22 mouse cellular contexts compared by ENCODE assay signal in the genomic region with DNA sequence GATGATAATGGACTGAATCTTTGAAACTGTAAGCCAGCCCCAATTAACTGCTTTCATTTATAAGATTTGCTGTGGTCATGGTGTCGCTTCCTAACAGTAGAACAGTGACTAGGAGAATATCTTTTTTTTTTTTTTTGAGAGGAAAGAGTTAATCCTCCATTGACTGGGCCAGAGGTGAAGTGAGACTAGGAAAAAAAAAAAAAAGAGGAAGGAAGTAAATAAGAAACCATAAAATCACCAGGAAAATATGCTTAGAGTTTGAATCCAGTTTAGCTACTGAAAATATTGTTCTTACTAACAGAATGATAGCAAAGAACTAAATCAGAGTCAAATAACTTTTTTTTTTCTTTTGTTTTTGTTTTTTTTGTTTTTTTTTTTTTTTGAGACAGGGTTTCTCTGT.
"Had no signal": no experiment of that assay in that cellular context is flagged by ENCODE, and none has a peak within 500 bp of the region (broad histone marks: within the 10 kb centered on the region; RNA-seq: fewer than 3 reads in every experiment).

No protein-coding gene starts in this region.

- H3K9ac ChIP-seq: limb, embryonic 12.5 days; limb, embryonic 15.5 days; liver, embryonic 14.5 days; liver, postnatal 0 days; lung, embryonic 14.5 days; midbrain, embryonic 13.5 days; neural tube, embryonic 13.5 days had no signal

- H3K27ac ChIP-seq: limb, embryonic 12.5 days; limb, embryonic 15.5 days; liver, embryonic 14.5 days; midbrain, embryonic 10.5 days; midbrain, embryonic 13.5 days; neural tube, embryonic 13.5 days had no signal

- H3K4me3 ChIP-seq: limb, embryonic 12.5 days; limb, embryonic 15.5 days; megakaryocyte, embryonic 14.5 days; midbrain, embryonic 10.5 days; midbrain, embryonic 13.5 days; myocyte; neural tube, embryonic 13.5 days had no signal

- H3K4me1 ChIP-seq: limb, embryonic 12.5 days; limb, embryonic 15.5 days; midbrain, embryonic 10.5 days; midbrain, embryonic 13.5 days; neural tube, embryonic 13.5 days had no signal

- H3K36me3 ChIP-seq: limb, embryonic 12.5 days; limb, embryonic 15.5 days; midbrain, embryonic 10.5 days; midbrain, embryonic 13.5 days; neural tube, embryonic 13.5 days had no signal

- H3K9me3 ChIP-seq: limb, embryonic 12.5 days; limb, embryonic 15.5 days; megakaryocyte, embryonic 14.5 days; midbrain, embryonic 10.5 days; midbrain, embryonic 13.5 days; neural tube, embryonic 13.5 days had no signal

- H3K27me3 ChIP-seq: limb, embryonic 12.5 days; limb, embryonic 15.5 days; midbrain, embryonic 13.5 days; neural tube, embryonic 13.5 days had no signal

- ATAC-seq: liver, postnatal 0 days; midbrain, embryonic 13.5 days; midbrain, embryonic 16.5 days had no signal

- DNase-seq: kidney, adult 18-20 months; kidney, adult 9 months; kidney, postnatal 10 days; kidney, postnatal 36 days; layer of hippocampus, postnatal 36 days; left cerebral cortex, postnatal 4 days; liver, postnatal 0 days; lung, embryonic 14.5 days; lung, postnatal 10 days; lung, postnatal 36 days; thymus, adult 18-20 months; thymus, postnatal 14 days; thymus, postnatal 4 days had no signal
